Mouse (Mus musculus): Measurements from ENCODE around the gene Hmg20a.
A peak's percentile ranks its signal among the peaks of the same experiment; 100 is the strongest.

Gene Hmg20a

GRCm38 (mm10) chr9:56497181-56497864 is 78.9 kb downstream of the Hmg20a start:
- DNase-seq (ENCODE audit: low spot score in 2 of 2), result no peak

GRCm38 (mm10) chr9:56499324-56500067 is 81.1 kb downstream of the Hmg20a start:
- no peak for DNase-seq (ENCODE audit: low spot score in 2 of 2)

GRCm38 (mm10) chr9:56500893-56501590 is 82.6 kb downstream of the Hmg20a start:
- DNase-seq (ENCODE audit: low spot score in 2 of 2), result no peak

- no peak for DNase-seq (ENCODE audit: low spot score in 2 of 2)
Measured at GRCm38 (mm10) chr9:56501721-56502542, 83.5 kb downstream of the Hmg20a start.

DNA sequence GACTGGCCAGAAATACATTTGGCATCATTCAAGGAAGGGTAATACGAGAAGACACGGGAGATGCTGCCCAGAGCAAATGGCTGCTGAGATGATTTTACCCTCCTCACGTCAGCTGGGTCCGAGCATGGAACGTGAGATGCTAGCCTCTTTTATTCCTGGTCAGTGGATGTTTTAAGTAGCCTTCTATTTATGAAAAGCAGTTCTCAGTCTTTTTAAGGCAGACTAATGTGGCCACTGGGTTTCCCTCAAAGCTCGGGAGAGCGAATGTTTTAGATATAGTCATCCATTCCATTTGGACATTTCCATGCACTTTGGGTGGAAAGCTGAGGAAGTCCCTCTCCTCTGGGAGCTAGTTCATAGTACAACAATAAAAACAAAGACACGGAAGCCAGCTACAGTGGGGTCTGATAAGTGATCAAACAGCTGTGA is 84.1 kb downstream of the Hmg20a start:
- DNase-seq (ENCODE audit: low spot score in 2 of 2), result no peak

DNA sequence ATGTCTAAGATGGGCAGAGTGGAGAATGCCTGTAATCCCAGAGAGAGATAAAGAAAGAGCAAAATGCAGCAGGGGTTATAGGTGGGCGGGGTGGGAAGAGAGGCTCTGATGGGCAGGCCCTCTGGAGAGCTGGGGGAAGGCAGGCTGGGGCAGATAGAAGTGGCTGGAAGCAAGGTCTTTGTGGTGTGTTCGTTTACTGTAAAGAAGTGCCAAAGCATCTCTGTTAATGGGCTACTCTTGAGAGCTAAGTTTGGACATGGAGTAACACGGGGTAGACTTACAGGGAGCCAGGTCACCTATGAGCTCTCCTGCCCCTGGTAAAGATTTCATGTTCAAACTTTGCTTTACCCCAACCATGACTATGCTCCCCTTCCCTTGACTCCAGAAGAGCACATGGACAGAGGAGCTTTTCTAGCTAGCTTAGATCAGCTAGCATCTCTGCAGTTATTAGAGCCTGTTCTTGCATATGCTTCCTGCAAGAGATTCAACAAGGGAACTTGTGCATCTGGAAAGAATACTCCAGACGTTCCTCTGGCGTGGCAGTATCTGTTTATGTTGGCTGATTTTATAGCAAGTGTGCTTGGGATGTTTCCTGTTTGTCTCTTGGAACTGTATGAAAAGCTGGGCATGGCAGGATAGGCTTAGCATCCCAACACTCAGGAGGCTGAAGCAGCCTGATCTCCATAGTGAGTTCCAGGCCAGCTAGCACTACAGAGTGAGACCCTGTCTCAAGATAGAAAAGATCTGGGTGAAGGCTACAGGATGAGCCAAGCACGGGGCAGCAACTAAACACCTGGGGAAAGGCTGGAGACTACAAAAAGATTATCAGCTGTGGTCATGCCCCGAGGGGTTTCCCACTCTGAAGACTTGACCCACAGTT is 85.5 kb downstream of the Hmg20a start:
- no peak for DNase-seq (ENCODE audit: low spot score in 2 of 2)

DNA sequence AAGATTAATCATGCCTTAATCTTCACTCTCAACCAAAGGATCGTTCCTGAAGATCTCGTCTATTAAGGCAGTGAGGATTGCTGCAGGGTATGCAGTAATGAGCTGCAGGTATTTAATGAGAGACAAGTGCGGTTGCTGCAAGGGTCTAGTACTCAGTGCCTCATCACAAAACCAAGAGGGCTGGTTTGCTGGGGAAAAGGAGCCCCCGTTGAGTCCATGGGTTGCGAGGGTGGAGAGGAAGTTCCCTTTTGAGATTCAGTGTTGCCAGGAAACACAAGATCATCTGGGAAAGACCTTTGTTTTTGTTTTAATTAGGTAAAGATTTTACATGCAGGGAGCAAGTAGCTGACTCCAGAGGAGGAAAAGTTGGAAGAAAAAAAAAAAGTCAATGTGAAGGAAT is 86.1 kb downstream of the Hmg20a start:
- DNase-seq (ENCODE audit: low spot score in 2 of 2), result no peak

- no peak for DNase-seq (ENCODE audit: low spot score in 2 of 2)
Measured at GRCm38 (mm10) chr9:56505083-56505792, 86.8 kb downstream of the Hmg20a start.

- peak; percentile 73 to 93 for DNase-seq (ENCODE audit: low spot score in 2 of 2)
Measured at GRCm38 (mm10) chr9:56505793-56506755, 87.7 kb downstream of the Hmg20a start.

DNA sequence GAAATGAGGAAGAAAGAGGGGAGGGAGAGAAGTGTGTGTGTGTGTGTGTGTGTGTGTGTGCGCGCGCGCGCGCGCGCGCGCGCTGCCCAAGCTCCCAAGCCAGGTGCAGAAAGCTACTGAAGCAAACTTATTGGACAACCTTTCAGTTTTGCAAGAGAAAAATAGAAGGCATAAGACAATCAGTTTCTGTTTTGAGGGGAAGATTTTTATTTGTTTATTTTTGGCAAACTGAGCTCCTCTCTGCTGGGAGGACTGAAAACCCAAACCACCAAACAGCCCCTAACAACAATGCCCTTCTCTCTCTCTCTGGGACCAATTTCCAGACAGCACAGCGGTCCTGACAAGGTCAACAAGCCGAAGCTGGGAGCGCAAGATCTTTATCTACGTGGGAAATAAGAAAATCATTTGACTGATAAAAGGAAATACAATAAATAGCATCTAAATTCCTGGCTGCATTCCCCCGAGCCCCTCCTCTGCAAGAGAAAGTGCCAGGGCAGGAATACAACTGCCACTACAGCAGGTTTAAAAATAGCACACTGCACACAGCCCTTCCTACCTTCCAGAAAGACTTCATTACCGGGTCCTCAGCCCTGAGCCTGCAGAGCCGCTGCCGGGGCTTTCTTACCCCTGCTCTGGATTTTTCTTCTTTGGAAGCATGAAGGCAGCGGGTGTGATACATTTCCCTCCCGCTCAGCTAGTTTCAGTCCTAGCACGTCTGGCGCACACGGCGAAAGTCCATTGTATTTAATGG is 88.7 kb downstream of the Hmg20a start:
- DNase-seq (ENCODE audit: low spot score in 2 of 2), result no peak

DNA sequence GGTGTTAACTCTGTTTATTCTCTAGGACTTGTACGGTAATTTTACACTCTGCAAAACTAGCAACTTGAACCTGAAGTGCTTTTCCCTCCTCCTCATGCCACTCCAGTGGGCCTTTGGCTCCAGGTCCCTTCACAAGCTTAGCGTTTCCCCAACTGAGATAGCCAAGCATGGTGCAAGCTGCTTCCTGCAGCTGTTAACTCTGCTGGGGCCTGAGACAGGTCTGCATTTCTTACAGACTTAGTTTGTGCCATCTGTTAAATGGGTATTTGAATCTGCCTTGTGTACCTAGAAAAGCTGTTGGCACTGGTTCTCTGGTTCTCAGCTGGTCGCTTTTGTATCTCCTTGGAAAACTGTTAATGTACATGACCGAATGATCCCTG is 89.3 kb downstream of the Hmg20a start:
- no peak for DNase-seq (ENCODE audit: low spot score in 2 of 2)

DNA sequence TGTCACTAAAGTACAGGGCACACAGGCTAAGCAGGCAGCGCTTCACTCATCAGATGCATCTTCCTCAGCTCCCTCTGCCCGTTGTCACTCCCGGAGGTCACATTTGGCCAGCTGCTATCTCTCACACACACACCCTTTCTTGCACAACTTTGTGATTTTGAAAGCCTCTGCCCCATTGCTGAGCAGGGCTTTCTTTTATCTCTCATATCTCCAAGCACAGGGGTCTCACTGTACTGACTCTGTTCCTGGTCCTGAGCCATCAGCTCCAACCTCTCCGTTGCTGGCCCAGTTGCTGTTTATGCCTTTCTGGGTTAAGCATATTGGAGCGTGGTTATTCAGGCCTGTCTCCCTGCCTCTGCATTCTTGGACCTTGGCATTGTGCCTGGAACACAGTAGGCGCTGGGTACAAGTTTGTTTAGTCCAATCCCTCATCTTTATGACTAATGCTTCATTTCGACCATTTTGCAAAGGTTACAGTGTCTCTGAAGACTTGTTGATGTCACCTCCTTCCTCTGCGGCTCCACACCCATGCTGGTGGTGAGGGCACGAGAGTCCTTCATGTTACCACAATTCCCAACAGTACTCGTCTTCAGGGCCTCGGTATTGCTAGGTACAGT is 90.5 kb downstream of the Hmg20a start:
- no peak for DNase-seq (ENCODE audit: low spot score in 2 of 2)

DNA sequence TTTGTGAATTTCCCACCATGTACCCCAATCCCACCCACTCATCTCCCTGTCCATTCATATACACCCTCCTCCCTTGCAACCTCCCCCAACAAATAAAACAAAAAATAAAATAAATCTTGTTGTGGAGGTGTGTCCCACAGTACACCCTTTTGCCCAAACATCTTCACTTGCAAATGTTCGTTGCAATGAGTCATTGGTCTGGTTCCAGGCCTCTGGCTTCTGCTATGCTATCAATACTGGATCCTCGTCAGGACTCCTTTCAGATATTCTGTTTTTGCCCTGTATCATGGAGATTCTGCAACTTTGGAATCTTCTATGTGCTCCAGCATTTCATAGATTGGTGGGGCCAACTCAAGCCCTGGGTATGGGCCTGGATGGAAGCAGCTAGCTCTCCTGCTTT is 91.9 kb downstream of the Hmg20a start:
- no peak for DNase-seq (ENCODE audit: low spot score in 2 of 2)

GRCm38 (mm10) chr9:56512486-56512885 is 94.1 kb downstream of the Hmg20a start:
- no peak for DNase-seq (ENCODE audit: low spot score in 2 of 2)

- no peak for DNase-seq (ENCODE audit: low spot score in 2 of 2)
Measured at GRCm38 (mm10) chr9:56515110-56515509, 96.7 kb downstream of the Hmg20a start.

DNA sequence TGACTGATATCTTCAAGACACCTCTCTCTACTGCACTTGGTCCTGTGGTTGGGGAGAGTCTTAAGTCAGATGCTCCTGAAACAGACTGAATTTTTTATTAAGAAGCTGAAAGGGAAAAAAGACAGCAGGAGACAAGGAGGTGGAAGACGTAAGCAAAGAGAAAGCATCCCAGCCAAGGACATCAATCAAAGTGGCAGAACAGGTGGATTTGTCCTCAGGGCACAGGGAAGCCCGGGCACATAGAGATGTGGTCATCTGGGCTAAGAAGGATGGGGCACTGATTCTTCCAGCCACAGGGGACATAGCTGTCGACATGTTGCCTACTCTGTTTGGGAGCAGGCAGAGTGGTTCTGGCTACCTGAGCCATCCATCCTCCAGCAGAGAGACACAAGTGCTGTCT is 97.8 kb downstream of the Hmg20a start:
- no peak for DNase-seq (ENCODE audit: low spot score in 2 of 2)

DNA sequence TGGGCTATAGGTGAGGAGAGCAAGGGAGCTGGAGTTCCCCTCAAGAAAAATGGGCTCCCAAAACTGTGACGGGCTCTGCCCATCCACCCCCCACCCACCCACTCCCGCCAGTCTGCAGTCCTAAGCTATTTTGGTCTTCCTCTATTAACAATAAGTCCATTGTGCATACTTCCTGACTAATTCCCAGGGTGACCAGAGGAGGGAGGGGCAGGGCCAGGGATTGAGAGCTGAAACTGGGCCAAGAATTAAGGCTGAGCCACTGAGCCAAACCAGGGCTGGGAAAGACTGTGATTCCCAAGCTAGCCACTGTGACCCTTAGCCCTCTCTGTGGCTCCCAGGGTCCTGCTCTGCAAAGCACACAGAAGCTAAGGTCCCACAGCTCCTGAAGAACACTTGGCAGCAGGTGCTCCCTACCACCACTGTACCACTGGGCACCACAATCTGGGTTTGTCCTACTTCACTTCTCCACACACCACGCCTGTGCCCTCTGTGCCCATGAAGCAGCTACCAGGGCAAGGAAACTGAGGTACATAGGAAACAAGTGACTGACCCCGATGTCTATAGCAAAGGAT is 98.4 kb downstream of the Hmg20a start:
- no peak for DNase-seq (ENCODE audit: low spot score in 2 of 2)

DNA sequence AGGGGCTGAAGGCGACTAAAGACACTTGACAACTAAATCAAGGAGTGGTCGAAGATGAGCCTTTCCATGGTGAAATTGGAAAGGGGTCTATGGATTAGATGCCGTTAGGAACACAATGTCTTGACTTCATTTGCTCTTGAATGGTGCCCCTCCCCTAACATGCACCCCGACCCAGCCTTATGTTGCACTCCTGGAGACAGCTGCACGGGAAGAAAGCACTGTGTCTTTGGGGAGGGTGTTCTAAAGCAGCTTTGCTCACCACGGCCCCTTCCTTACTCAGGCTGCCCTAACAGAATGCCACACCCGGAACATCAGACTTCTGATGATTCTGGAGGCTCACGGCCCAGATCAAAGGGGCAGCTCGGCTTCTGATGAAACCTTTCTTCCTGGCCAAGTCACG is 103.9 kb downstream of the Hmg20a start:
- DNase-seq (ENCODE audit: low spot score in 2 of 2), result no peak
